Mouse (Mus musculus) lung, adult 2 months (tissue): ENCODE measurements around the gene Ldlr.

ENCODE experiments used
- CTCF ChIP-seq: fragments of 200-500 bp; IDR thresholded peaks from 2 replicates; pipeline ENCODE4 v1.5.1; 2011; ENCODE audit warnings: mild to moderate bottlenecking, low read length, control low read depth; ENCODE audit not compliant: insufficient read depth
- POLR2A ChIP-seq: fragments of 200-500 bp; IDR thresholded peaks from 2 replicates; pipeline ENCODE4 v1.6.1; 2011; ENCODE audit warnings: low read depth, mild to moderate bottlenecking, control low read depth, low read length, borderline replicate concordance; ENCODE audit errors: extremely low read depth

DNA sequence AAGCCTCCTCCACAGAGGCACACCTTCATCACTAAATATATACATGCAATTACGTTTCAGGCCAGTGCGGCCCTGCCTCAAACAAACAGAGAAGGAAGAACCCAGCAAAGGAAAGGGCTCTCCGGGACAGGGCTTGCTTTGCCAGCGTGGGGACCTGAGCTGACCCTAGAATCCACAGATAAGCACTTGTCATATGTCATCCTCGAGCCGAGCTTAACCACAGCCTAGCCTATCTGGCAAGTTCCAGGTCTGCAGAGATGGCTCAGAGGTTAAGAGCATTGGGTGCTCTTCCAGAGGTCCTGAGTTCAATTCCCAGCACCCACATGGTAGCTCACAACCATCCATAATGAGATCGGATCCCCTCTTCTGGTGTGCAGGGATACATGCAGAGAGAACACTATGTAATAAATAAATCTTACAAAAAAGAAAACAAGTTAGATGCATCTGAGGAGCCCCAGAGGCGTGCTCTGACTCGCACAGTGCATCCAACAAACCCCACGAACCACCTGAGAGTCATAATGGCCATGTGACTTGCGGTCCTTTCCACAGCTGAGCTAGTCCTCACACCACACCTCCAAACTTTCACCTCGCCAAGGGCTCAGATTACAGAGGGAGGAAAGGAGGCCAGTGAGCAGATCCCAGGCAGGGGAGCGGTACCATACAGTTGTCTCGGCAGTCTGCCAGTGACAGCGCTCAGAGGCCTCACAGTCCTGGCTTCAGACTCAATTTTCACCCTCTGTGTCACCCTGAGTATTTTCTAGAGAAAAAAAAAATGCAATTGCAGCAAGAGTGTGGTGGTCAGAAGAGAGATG, 58.6 kb downstream of the Ldlr start:
- TF ChIP-seq CTCF = no peak
- TF ChIP-seq POLR2A = no peak
